Mouse (Mus musculus) stomach, embryonic 15.5 days (tissue): ENCODE data around the gene Cd36. TPM values are rescaled to one million over a fixed set of nuclear protein-coding genes. Genes with fewer than 3 reads are reported as not detected.
A peak's percentile ranks its signal among the peaks of the same experiment; 100 is the strongest.
"Not testable (repeated sequence)": the region's sequence is repeated elsewhere in the genome, so short reads cannot be mapped to it uniquely, and the experiment has no call there.

Experiments
- ATAC-seq: fragments of 200-750 bp; cut with Nextera tagmentation; 2 replicates; pipeline ENCODE4 v1.8.0; 2017; ENCODE audit warnings: low read depth, moderate number of reproducible peaks, moderate TSS enrichment; ENCODE audit not compliant: insufficient read depth, low FRiP score
- H3K27ac ChIP-seq: fragments of 300-500 bp; sonication (generic); 2 replicates; pipeline ENCODE4 v1.5.1; 2015; ENCODE audit warnings: mild to moderate bottlenecking, inconsistent platforms
- H3K27me3 ChIP-seq: fragments of 300-500 bp; sonication (generic); replicated peaks from 2 replicates; pipeline ENCODE4 v1.6.1; 2015; ENCODE audit warnings: inconsistent platforms
- H3K36me3 ChIP-seq: fragments of 300-500 bp; sonication (generic); 2 replicates; pipeline ENCODE4 v1.6.1; 2015; ENCODE audit warnings: inconsistent platforms
- H3K4me1 ChIP-seq: fragments of 300-500 bp; sonication (generic); 2 replicates; pipeline ENCODE4 v1.6.1; 2015; ENCODE audit warnings: inconsistent platforms
- H3K4me2 ChIP-seq: fragments of 300-500 bp; sonication (generic); 2 replicates; pipeline ENCODE4 v1.6.1; 2015; ENCODE audit warnings: mild to moderate bottlenecking, inconsistent platforms
- H3K4me3 ChIP-seq: fragments of 300-500 bp; sonication (generic); replicated peaks from 2 replicates; pipeline ENCODE4 v1.5.1; 2015; ENCODE audit warnings: inconsistent platforms
- H3K9ac ChIP-seq: fragments of 300-500 bp; sonication (generic); 2 replicates; pipeline ENCODE4 v1.6.1; 2015; ENCODE audit warnings: inconsistent platforms
- H3K9me3 ChIP-seq: fragments of 300-500 bp; sonication (generic); 2 replicates; pipeline ENCODE4 v1.6.1; 2016; ENCODE audit warnings: inconsistent platforms
- WGBS: fragments of 180-500 bp; shearing (Covaris S2); methylation state at CpG from one replicate; pipeline ENCODE4 v1.1.7; 2015; 5-methylcytosine and 5-hydroxymethylcytosine counted together
- polyA plus RNA-seq: library from polyadenylated mRNA; unstranded; fragments of >200 nt; fragmentation: Nextera tagmentation; extraction: Ambion mirVana; gene quantifications from 2 replicates; pipeline ENCODE4 v1.2.1, GENCODE M21; 2015

The Cd36 gene
- 29.7 and 30.0 TPM in 2 replicates for polyA plus RNA-seq

DNA sequence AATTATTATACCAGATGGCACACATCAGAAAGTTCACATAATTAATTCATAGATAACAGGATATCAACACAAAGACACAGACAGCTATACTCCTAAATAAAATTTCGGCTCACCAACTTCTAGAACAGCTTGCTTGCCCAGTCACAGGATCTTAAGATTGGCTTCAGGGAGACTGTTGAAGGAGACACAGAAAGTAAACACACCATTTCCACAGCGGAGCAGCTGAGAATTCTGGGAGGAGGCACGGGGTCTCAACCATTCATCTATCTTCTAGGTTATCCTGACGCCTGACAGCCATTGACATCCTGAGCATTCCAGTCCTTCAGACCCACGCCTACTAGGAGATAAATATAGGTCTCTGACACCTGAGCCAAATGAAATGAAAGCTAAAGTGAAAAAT is at the start of gene Cd36:
TSS of gene Cd36 (minus strand) at position 204 of the 400 bp plus-strand sequence.
- Histone ChIP-seq H3K4me2 (0 out of 2 replicates have a peak within 1 kb of the TSS, but pooled peaks have one; percentile 6), H3K9me3 (no peaks in the 10 kb centered on the region), H3K4me1 (no peaks in the 10 kb centered on the region), H3K36me3 (no peaks in the 10 kb centered on the region), H3K27ac (no peak within 1 kb of the TSS), H3K4me3 (no peak within 1 kb of the TSS), H3K9ac (no peak within 1 kb of the TSS), H3K27me3 (no peaks in the 10 kb centered on the region)
- 13% methylated on average over 5 of the region's 5 CpGs for WGBS
- ATAC-seq, result no peak

DNA sequence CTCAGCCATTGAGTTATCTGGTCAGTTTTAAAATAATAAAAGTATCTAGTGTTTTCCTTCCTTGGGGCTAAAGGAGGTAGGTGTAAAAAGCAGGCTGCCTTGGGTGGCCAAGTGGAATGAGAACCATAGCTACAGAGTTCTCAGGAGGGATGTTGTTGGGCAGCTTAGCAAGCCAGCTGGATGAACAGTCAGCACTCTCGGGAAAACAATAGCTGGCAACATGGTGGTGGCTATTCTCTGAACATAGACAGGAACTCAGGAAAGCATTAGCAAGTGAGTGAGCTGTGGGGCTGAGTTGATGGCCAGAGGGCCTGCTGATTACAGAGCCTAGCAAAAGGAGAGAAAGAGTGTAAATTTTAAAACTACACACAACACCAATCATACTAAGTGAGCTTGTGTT is 45.9 kb upstream of the Cd36 start:
- WGBS, result 61% methylated on average over 1 of the region's 1 CpGs
- no peak for ATAC-seq
- no peak overlapping the region for H3K4me2 ChIP-seq
- no peak overlapping the region for H3K9ac ChIP-seq
- H3K36me3 ChIP-seq, result no peaks in the 10 kb centered on the region
- no peaks in the 10 kb centered on the region for H3K27me3 ChIP-seq
- no peaks in the 10 kb centered on the region for H3K9me3 ChIP-seq
- no peak overlapping the region for H3K4me3 ChIP-seq
- H3K27ac ChIP-seq, result no peak overlapping the region
- H3K4me1 ChIP-seq, result no peaks in the 10 kb centered on the region

DNA sequence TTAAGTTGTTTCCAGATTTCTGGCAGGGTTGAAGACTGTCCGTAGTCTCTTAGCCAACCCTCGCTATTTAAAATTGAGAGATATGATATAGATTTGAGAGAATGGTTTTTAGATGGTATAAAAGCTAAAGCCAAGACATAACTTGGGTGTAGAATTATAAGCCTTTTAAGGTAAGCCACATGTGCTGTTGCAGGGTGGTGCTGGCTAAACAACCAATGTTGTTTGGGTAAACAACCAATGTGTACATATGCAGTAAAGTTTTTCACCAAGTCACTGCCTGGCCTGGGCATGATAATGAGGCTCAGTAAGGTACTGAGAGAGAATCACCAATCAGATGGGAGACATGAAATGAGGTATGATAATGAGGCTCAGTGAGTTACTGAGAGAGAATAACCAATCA is 43.0 kb upstream of the Cd36 start:
- H3K9me3 ChIP-seq, H3K4me1 ChIP-seq, H3K4me3 ChIP-seq, H3K4me2 ChIP-seq, ATAC-seq, H3K27me3 ChIP-seq, H3K36me3 ChIP-seq, H3K27ac ChIP-seq, H3K9ac ChIP-seq: not testable (repeated sequence)
- WGBS, result 96% methylated on average over 2 of the region's 2 CpGs

DNA sequence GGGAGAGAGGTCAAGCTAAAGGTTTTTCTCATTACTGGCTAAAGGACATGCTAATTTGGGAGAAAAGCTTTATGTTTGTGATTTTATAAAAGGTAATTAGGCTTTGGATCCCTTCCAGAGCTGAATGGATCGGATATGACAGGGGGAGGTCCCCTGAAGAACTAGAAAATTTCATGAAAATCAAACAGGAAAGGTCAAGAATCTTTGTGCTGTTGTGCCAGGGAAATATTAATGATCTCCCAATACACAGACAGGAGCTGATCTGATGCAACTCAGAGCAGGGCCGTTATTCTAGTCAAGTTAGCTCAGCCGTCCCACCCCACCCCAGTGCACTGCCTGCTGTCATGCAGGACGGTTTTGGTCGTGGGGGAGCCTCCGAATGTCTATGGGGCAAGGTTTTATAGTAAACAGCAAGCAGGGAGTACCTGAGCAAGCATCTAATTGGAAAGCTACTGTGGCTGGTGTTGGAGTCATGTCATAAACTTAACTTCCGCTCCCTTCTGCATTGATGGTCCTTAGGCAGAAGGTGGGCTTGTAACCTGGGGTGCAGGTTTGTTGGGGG is 40.5 kb upstream of the Cd36 start:
- no peaks in the 10 kb centered on the region for H3K9me3 ChIP-seq
- H3K36me3 ChIP-seq, result no peaks in the 10 kb centered on the region
- H3K27ac ChIP-seq, result no peak overlapping the region
- H3K4me1 ChIP-seq, result no peaks in the 10 kb centered on the region
- no peak overlapping the region for H3K4me3 ChIP-seq
- no peak overlapping the region for H3K9ac ChIP-seq
- ATAC-seq, result no peak
- no peaks in the 10 kb centered on the region for H3K27me3 ChIP-seq
- no peak overlapping the region for H3K4me2 ChIP-seq
- 50% methylated on average over 7 of the region's 7 CpGs for WGBS

DNA sequence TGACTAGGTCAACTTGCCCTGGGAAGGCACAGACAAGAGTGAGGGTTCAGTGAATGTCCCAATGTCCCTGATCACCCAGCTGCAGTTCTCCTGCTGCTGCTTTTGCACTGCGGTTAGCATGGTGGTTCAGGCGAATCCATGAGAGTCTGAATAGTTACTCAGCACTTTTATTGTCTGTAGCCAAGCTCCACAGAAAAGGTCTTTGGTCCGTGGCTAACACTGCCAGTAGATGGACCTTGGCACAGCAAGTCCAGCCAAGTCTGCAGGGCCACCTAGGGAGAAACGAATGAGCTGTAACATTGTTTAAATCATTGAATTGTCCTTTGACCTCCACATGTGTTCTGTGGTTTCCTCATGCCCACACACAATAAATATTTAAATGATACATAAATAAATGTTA is 39.9 kb upstream of the Cd36 start:
- no peak overlapping the region for H3K27ac ChIP-seq
- 30% methylated on average over 4 of the region's 4 CpGs for WGBS
- no peak overlapping the region for H3K9ac ChIP-seq
- H3K36me3 ChIP-seq, result no peaks in the 10 kb centered on the region
- ATAC-seq, result no peak
- 0 out of 2 replicates have a peak, but pooled peaks cover 2% of the 10 kb centered on the region for H3K4me1 ChIP-seq
- H3K27me3 ChIP-seq, result no peaks in the 10 kb centered on the region
- H3K4me3 ChIP-seq, result no peak overlapping the region
- H3K9me3 ChIP-seq, result no peaks in the 10 kb centered on the region
- H3K4me2 ChIP-seq, result no peak overlapping the region

DNA sequence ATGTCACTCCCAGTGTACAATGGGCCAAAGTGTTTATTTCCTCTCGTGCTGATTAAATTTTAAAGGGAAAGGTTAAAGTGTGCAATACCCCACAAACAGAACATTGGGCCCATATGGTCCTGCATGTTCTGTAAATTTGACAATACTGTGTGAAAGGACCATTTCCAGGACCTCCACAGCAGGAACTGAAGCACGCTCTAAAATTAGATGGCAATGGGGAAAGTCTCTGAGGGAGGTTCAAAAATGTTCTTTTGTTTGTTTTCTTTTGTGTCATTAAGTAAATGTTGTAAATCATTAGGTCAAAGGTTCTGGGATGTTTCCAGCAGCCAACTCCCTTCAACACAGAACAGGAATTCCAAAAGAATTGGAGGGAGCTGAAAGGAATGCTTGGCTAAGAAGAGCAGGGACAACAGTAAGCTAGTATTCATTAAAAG is 35.5 kb upstream of the Cd36 start:
- 37% methylated on average over 2 of the region's 2 CpGs for WGBS
- Histone ChIP-seq H3K9me3 (no peaks in the 10 kb centered on the region), H3K27ac (no peak overlapping the region), H3K9ac (no peak overlapping the region), H3K4me3 (no peak overlapping the region), H3K27me3 (no peaks in the 10 kb centered on the region), H3K36me3 (no peaks in the 10 kb centered on the region), H3K4me2 (no peak overlapping the region), H3K4me1 (0 out of 2 replicates have a peak, but pooled peaks cover 2% of the 10 kb centered on the region)
- ATAC-seq, result no peak; the same call in 1 of the 2 replicates

DNA sequence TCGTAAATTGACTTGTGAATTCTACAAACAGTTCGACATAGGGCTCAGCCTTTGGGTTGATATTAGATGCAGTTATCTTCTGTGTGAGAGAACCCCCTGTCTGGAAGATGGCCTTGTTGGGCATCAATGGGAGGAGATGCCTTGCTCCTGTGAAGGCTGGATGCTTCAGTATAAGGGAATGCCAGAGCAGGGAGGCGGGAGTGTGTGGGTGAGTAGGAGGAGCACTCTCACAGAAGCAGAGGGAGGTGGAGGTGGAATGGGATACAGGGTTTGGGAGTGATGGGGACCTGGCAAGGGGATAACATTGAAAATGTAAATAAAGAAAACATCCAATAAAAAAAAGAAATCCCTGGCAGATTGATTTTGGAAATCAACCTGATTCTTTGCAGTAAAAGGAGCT is 35.0 kb upstream of the Cd36 start:
- Histone ChIP-seq H3K4me3 (no peak overlapping the region), H3K4me1 (0 out of 2 replicates have a peak, but pooled peaks cover 2% of the 10 kb centered on the region), H3K36me3 (no peaks in the 10 kb centered on the region), H3K27ac (no peak overlapping the region), H3K9me3 (no peaks in the 10 kb centered on the region), H3K27me3 (no peaks in the 10 kb centered on the region), H3K9ac (no peak overlapping the region), H3K4me2 (no peak overlapping the region)
- 78% methylated on average over 3 of the region's 3 CpGs for WGBS
- no peak for ATAC-seq

DNA sequence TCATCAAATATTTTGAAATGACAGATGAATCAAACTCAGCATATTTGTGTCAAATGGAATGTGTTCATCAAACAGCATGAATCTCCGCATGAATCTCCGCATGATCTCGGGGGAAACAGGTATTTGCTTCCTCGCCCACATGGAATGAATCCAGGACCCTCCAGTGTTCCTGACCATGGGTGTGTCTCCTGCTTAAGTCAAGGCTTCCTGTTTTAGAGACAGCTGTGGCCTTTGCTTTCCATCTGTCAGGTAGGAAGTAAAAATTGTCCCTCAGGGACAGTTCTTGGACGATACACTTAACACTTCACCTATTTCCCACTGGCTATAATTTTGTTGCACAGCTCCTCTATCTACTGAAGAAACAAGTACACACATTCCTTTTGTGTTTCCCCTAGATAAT is 30.4 kb upstream of the Cd36 start:
- Histone ChIP-seq H3K36me3 (no peaks in the 10 kb centered on the region), H3K4me3 (no peak overlapping the region), H3K27ac (no peak overlapping the region), H3K9ac (no peak overlapping the region), H3K4me1 (0 out of 2 replicates have a peak, but pooled peaks cover 2% of the 10 kb centered on the region), H3K9me3 (no peaks in the 10 kb centered on the region), H3K27me3 (no peaks in the 10 kb centered on the region), H3K4me2 (no peak overlapping the region)
- 77% methylated on average over 5 of the region's 5 CpGs for WGBS
- no peak for ATAC-seq

DNA sequence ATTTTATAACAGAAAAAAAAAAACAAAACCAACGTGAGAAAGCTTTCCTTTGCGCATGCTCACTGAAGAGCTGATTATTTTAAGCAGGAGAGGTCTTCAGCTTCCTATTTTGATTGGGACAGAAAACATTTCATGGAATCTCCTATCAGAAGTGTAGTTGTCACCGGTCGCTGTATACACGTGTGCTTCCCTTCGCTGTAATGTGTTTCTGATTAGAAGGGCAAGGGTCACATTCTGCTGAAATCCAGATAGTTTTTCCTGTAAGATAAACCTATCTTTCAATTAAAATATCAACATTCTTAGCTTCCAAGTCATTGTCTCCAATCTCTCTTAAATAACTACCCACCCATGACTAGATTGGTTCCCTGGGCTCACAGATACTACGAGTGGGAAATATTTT is 16.2 kb upstream of the Cd36 start:
- WGBS, result 41% methylated on average over 7 of the region's 7 CpGs
- H3K9ac ChIP-seq, result no peak overlapping the region
- H3K27me3 ChIP-seq, result no peaks in the 10 kb centered on the region
- H3K4me1 ChIP-seq, result no peaks in the 10 kb centered on the region
- H3K9me3 ChIP-seq, result no peaks in the 10 kb centered on the region
- H3K36me3 ChIP-seq, result no peaks in the 10 kb centered on the region
- H3K27ac ChIP-seq, result no peak overlapping the region
- ATAC-seq, result no peak
- H3K4me3 ChIP-seq, result no peak overlapping the region
- no peak overlapping the region for H3K4me2 ChIP-seq

DNA sequence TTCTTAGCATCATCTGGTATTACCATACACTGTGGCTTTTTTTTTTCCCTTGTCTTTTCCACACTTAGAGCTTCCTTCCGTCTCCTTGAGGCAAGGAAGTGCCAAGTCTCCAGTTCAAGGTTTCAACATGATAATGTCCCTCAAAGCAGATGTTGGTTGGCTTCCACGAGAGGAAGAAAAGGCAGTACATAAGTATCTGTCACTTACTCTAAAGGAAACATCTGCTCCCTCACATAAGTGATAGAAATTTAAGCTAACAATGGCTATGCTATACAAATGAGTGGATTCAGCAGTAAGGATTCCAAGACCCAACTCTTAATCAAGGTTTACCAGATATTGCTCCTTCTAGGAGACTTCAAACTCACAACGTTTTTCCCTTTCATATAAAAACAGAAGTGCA is 10.3 kb upstream of the Cd36 start:
- Histone ChIP-seq H3K9me3 (no peaks in the 10 kb centered on the region), H3K4me2 (no peak overlapping the region), H3K9ac (no peak overlapping the region), H3K36me3 (no peaks in the 10 kb centered on the region), H3K4me1 (no peaks in the 10 kb centered on the region), H3K4me3 (no peak overlapping the region), H3K27ac (no peak overlapping the region), H3K27me3 (no peaks in the 10 kb centered on the region)
- 47% methylated on average over 3 of the region's 3 CpGs for WGBS
- ATAC-seq, result no peak

DNA sequence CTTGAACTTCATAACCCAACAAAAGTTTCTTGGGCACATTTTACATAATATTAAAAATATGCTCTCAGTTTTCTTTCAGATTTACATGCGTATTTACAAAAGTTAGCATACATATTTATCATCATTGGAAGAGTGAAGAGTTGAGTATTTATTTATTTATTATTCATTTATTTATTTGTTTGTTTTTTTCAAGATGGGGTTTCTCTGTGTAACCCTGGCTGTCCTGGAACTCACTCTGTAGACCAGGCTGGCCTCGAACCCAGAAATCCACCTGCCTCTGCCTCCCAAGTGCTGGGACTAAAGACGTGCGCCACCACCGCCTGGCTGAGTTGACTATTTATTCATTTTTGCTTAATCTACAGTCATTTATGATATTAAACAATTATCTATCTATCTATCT is 9.0 kb upstream of the Cd36 start:
- H3K4me1 ChIP-seq, H3K27ac ChIP-seq, H3K9ac ChIP-seq, H3K4me3 ChIP-seq, H3K27me3 ChIP-seq, H3K9me3 ChIP-seq, H3K4me2 ChIP-seq, ATAC-seq, H3K36me3 ChIP-seq: not testable (repeated sequence)
- WGBS, result 94% methylated on average over 5 of the region's 5 CpGs

DNA sequence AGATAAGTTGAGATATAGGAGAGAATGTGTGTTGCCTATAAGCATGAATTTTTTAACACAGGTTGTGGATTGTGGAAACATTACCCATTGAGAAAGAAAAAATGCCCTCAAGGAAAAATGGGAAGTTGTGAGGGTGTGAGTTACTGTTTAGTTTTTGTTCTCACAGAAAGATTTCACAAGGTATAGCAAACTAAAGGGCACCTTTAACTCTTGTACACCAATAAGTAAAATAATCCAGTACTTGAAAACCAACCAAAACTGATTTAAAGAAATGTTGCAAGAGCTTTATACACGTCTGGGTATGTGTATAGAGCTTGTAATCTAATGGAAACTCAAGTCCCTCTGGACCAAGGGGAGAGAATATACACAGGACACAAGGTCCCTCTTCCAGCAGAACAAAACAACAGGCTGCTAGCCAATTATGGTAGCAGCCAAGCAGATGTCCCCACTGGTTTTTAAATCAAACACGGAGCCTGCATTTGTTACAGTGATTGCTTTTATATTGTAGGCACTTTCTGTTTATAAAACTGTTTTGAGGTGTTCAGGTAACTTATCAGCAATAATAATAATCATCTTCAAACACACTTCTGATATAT is 5.1 kb upstream of the Cd36 start:
- no peaks in the 10 kb centered on the region for H3K36me3 ChIP-seq
- H3K4me1 ChIP-seq, result no peaks in the 10 kb centered on the region
- no peak for ATAC-seq
- no peaks in the 10 kb centered on the region for H3K27me3 ChIP-seq
- no peak overlapping the region for H3K4me2 ChIP-seq
- H3K27ac ChIP-seq, result no peak overlapping the region
- no peak overlapping the region for H3K4me3 ChIP-seq
- no peak overlapping the region for H3K9ac ChIP-seq
- WGBS, result 60% methylated on average over 2 of the region's 2 CpGs
- no peaks in the 10 kb centered on the region for H3K9me3 ChIP-seq

DNA sequence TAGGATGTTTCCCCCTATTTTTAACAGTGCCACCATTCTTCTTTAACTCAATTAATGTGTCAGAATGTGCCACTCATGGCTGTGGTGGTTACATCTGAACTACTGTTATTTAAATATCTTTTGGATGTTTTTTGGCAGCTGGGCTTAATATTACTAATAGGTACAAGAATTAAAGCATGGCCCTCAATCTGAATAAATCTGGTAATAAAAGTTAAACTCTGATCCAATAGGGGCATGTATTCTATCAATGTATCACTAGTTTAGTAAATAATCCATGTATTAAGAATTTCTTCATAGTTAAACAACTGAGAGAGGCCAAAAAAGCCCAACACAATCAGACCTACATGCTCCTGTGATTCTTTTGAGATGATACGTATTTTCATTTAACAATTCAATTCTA is 690 bp upstream of the Cd36 start:
- H3K36me3 ChIP-seq, result no peaks in the 10 kb centered on the region
- no peak overlapping the region for H3K4me2 ChIP-seq
- H3K4me1 ChIP-seq, result no peaks in the 10 kb centered on the region
- H3K4me3 ChIP-seq, result no peak overlapping the region
- 87% methylated on average over 1 of the region's 1 CpGs for WGBS
- H3K27ac ChIP-seq, result no peak overlapping the region
- no peaks in the 10 kb centered on the region for H3K9me3 ChIP-seq
- no peaks in the 10 kb centered on the region for H3K27me3 ChIP-seq
- H3K9ac ChIP-seq, result no peak overlapping the region
- ATAC-seq, result no peak
